Mouse (Mus musculus): Measurements from ENCODE around the gene Trim47.
A peak's percentile ranks its signal among the peaks of the same experiment; 100 is the strongest.

The Trim47 gene

DNA sequence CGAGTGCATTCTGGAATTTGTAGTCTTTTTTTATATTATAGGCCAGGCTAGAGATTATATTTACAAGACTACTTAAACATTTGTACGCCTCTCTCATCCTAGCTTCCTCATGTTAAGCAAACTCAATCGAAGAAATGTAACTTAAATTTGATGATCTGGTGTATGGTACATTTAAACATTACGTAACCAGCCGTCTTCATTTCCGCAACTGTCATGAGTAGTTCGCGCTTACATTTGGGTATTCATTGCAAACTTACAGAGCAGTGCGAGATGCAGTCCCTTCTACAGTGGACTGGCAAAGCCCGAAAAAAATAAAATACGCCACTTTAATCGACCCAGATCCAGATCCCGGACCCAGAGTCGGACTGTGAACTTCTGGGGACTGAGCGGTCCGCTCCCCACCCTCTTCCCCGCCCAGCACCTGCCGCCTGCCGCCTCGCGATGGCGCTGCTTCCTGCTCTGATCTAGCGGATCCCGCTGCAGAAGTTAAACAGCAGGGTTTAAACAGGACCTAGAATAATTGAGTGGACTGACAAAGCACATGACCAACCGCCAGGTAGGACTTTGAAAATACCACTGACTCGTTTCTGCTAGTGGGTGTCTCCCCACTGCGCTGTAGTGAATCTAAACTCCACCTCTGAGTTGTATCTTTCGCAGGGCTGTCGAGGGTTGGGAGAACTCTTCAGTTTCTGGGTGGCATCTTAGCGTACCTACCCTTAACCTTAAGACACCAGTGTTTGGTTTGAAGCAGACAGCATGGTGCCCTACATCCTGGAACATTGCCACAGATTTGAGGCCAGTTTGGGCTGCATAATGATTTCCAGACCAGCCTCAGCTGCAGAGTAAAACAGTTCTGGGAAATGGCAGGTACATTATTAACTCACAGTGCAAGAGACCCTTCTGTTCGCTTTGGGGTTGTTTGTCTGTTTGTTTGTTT lies 39.5 kb downstream of the Trim47 start:
- DNase-seq, result peak; percentile 90

DNA sequence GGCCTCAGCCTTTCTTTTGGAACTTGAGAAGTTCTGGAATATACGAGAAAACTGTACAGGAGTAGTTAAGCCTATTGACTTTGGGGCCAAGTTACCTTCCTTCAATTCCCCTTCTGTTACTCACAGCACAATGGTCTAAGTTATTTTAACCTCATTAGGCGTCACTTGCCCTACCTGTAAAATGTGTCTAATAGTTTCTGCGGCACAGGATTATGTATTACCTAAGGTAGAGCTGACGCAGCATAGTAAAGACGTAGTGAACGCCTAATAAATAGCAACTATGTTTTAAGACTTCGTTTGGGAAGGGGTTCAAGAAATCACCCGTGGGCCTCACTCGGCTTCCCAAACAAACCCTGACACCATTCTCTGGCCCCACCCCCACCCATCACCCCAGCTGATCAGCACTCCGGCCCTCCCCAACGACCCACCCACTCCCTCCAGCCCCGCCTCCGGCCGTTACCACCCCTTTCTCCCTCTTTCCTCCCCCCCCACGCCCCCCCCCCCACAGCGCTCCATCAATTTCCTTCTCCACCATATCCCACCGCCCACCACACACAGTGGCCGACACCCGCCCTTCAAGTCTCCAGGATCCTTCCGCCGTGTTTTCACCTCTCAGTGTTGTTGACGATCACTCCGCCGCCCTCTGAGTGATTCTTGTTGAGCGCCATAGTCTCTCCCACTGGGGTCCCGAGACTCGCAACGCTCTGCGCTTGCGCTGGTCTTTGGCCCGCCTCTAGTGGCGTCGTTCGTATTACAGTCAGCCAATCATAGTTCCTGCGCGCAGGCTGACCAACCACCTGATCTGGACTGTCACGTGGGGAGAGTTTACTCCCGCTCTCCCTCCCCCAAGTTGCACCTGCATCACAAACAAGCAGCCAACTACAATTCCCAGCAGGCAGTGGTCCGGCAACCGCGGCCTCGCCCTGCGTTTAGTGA lies 40.5 kb downstream of the Trim47 start, which contains the start of gene Wbp2:
Wbp2 (minus strand) TSS at position 738 of the 936 bp plus-strand sequence.
- DNase-seq, result peak; percentile 100

DNA sequence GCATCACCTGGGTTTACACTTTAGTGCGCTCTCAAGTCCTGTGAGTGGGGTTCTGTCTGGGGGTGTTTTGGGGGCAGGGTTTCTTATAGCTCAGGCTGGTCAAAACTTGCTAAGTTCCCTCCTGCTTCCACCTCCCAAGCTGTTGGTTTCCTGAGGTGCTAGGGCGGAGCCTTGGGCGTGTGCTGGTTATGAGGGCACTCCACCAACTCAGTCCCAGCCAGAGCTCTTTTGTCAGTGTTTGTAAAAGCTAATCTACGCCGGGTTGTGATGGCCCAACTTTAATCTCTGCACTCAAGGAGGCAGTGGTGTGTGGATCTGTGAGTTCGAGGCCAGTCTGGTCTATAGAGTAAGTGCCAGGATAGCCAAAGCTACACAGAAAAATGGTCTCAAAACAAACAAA lies 42.8 kb downstream of the Trim47 start:
- DNase-seq, result no peak

DNA sequence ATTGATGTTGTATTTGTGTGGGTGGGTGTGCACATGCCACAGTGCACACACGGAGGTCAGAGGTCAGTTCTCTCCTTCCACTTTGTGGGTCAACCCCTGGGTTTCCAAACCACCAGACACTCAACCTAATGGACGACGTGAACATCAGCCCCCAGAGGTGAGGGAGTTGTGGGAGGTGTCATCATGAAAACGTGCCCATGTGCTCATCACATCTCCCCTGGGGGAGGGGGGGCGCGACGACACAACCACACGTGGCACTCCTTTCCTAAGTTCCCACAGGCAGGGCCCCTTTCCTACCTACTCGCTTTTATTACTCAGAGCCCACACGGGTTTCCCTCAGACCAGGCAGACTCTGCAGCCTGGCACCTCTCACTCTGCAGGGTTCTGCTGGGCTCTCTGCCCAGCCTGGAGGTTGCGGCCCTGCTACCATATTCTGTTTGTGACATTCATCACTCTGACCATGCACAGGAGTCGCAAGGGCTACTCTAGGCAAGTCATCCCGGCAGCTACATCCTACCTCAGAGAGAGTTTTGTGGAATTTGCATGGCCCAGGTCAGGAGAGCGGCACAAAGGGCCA lies 43.8 kb downstream of the Trim47 start:
- no peak for DNase-seq

DNA sequence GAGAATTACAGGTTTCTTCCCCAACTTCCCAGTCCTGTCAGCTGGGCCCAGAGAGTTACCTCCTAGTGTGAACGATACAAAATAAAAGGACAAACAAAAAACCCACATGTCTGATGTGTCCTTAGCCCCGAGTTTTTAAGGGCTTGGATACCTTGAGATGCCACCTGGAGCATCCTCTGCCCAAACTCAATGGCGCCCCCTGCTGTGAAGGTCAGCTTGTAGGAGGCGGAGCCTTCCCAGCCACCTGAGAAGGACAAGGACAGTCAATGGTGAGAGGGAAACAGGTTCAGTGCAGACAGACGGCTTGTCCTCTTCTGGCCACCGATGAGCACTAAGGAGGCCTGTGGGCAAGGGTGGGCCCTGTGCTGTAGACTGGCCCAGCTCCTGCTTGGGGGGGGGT lies 45.9 kb downstream of the Trim47 start:
- peak; percentile 49 for DNase-seq

DNA sequence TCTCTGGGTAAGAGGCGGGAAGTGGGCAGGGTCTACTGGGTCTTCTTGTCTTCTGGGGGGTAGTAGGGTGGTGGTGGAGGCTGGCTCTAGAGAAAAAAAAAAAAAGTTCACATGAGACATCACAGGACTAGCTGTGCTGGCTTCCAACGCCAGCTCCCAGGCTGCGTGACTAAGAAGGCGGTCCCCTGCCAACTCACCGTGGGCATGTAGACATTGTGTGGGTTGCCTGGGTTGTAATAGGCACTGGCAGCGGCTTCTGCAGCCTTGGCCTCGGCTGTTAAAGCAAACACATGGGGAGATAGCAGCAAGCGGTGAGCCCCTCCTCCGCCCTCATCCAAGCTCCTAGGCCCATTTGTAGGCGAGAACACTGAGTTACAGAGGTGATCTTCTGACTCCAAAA lies 47.5 kb downstream of the Trim47 start:
- no peak for DNase-seq

DNA sequence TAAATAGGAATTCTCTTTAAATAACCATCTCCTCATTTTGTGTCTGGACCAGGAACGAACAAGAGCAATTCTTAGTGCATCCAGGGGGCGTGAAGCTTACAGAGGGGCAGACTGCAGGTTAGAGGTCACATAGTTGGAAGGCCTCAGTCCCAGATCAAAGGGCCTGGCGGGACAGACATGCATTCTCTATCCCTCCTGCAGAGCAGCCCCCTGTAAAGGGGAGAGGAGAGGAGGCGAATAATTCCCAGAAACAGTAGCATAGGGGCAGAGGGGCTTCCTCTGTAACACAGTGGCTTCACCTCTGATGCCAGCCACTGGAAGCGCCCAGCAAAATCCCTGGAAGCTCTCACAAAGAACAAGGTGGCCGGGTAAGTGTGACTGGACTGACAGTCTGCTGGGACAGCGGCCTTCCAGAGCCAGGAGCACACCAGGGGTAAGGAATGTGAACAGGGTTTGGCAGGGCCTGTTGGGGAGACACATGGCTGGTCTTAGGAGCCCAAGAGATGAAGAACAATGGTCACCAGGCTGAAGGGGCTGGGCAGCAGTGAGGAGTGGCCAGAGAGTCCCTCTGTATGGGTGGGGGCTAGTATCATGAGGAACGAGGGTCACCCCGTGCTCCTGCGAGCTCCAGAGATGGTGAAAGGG lies 48.2 kb downstream of the Trim47 start:
- DNase-seq, result no peak

DNA sequence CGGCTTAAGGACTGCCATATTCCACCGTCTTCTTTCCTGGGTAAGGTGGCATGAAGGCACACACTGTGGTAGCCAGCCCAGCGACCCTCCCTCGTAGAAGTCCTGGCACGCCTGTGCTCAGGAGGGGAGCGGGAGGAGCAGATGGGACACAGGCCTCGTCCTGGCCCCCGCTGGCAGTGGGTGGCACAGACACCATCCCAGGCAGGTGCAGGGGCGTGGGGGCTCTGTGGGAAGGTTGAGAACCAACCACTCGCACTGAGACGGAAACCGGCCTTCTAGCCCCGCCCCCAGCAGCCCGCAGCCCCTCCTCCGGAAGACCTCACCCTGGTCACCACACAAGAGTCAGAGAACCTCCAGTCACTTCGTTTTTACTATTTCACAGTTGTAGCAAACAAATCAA lies 48.8 kb downstream of the Trim47 start:
- DNase-seq, result no peak

DNA sequence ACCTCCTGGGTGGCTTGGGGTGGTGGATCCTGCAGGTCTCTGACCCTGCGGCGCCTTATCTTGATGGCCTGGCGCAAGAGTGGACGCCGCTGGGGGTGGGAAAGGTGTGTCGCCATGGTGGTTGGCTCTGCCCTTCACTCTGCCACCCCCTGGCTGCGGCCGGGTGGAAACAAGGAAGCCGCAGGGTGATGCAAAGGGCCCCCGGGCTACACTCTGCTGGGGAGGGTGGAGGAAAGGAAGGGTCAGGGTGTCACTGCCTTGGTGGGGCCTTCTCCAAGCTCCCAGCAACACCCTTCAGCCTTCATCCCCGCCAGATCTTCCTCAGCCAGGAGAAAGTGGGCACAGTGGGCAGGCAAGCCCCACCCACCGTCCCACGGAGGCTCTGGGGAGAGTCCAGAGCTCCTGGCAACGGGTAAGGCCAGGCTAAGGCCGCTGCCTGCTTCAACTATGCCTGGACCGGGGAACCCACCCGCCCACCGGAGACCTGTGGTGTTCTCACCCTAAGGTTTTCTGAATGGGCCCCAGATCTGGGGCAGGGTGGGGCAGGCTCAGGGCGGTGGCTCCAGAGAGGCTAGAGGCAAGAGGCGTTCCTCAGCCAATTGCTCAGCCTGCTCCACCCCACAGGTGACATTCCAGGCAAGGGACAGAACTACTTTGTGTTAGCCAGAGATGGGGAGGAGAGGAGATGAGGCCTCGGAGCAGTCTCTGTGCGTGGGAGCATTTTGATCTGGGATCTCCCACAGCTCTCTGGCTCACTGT lies 49.4 kb downstream of the Trim47 start, which contains the start of gene Unc13d:
Unc13d (minus strand) TSS at position 516 of the 759 bp plus-strand sequence.
- DNase-seq, result no peak

DNA sequence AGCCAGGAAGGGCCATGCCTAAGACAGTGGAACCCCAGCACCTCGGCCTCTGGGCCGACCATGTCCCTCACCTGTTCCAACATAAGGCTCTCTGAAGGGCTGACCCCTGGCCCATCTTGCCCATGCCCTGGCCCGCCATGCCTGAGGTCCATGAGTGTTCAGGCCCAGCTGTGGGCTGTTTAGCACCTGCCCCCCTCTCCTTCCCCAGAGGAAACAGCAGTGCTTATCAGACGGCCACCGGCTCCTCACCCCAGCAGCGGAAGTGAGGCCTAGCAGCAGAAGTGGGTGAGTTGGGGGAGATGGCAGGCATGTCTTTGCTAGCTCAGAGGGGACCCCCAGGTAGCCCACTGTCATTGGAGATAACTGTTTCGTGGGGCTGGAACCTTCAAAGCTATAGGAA lies 50.2 kb downstream of the Trim47 start:
- no peak for DNase-seq

DNA sequence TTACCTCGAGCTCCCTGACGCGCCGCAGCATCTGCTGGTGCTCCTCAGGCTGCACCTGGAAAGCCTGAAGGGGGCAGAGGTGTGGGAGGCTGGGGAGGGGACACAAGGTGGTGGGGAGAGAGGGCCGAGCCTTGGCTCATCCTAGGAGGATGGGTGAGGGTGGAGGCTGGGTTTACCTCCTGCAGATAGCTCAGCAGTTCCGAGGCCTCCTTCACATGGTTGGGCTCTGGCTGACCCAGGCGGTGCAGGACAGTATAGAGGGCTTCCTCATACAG lies 50.8 kb downstream of the Trim47 start:
- DNase-seq, result no peak

DNA sequence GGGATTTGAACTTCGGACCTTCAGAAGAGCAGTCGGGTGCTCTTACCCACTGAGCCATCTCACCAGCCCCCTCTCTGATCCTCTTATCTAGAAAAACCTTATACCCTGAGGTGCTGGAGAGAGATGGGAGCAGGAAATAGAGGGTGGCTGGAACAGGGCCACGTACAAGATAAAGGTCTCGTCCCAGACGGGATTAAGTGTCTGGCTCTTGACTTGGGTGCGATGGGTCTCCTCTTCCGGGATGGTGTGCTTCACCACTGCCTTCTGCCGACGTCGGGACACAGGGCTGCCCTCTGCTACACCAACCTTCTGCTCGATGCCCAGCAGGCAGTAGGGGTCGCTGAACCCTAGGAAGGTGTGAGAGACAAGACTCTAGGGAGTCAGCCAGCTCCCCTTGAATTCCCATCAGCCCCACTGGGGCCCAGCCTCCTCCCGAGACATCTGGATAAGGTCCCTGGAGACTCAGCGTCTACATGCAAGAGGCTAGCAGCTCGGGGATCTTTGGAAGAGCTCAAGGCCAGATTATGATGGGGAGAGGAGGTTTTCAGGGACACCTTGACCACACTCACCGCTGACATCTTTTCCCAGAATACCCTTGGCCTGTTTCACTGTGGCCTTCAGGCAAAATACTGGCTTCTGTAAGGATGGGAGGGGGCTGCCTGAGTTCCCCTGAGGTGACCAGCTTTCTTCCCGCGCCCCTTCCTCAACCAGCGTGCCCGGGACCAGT lies 51.3 kb downstream of the Trim47 start:
- no peak for DNase-seq

DNA sequence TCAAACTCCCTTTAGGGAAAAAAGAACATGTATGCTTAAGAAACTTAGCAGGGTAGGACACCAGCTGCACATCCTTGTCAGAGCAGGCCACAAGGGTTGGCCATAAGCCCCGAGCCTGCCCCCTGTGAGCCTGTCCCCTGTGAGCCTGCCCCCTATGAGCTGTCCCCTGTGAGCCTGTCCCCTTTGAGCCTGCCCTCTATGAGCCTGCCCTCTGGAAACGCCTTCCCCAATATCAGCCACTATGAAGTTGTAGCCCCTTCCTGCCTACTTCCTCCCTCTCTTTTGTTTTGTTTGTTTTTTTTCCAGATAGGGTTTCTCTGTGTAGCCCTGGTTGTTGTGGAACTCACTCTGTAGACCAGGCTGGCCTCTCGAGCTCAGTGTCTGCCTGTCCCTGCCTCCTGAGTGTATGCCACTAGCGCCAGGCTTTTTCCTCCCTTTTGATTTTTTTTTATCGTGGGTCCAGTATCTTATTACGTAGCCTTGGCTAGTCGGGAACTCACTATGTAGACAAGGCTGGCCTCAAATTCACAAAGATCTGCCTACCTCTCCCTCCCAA lies 52.5 kb downstream of the Trim47 start:
- no peak for DNase-seq

DNA sequence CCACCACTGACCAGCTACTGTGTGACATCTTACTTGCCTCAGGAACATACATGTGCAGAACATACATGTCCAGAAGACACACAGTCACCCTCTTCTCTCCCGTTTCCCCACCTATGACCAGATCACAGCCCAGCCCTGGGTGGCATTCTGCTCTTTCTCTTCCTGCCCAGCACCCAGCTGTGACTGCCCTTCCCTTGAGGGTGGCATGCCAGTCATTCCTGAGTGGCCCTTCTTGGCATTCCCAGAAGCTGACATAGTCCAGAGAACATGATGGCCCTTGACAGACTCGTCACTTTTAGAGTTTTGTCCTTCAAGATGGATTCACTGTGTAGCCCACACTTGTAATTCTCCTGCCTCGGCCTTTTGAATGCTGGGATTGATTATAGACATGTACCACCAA lies 54.4 kb downstream of the Trim47 start:
- no peak for DNase-seq

DNA sequence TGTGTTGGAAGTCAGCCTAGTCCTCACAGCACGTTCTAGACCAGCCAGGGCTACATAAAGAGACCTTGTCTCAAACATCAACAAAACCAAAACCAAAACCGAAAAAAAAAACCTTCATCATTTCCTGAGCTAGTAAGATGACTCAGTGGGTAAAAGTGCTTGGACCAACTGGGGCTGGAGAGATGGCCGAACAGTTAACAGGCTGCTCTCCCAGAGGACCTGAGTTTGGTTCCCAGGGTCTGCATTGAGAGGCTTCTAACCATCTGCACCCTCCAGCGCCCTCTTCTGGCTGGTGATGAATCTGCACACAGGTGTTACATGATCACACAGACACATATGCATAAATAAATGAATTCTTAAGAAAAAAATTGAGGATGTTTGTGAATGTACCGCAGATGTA lies 55.5 kb downstream of the Trim47 start:
- no peak for DNase-seq

DNA sequence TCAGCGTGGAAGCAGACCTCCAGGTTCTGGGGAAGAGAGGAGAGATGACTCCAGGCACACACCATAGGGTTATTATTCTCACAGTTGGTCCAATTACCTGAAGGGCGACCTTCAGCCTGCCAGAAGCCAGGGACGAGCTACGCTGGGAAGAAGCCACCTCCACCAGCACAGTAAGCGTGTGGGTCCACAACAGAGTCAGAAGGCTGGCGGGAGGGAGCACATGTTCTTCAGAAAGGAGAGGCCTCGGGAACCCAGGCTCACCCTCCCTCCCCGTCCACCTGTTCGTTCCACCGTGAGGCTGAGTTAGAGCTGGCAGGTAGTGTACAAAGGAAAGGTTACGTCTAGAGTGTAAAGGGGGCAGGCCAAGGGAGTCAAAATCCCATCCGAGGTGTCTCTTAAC lies 61.7 kb downstream of the Trim47 start:
- DNase-seq, result no peak

DNA sequence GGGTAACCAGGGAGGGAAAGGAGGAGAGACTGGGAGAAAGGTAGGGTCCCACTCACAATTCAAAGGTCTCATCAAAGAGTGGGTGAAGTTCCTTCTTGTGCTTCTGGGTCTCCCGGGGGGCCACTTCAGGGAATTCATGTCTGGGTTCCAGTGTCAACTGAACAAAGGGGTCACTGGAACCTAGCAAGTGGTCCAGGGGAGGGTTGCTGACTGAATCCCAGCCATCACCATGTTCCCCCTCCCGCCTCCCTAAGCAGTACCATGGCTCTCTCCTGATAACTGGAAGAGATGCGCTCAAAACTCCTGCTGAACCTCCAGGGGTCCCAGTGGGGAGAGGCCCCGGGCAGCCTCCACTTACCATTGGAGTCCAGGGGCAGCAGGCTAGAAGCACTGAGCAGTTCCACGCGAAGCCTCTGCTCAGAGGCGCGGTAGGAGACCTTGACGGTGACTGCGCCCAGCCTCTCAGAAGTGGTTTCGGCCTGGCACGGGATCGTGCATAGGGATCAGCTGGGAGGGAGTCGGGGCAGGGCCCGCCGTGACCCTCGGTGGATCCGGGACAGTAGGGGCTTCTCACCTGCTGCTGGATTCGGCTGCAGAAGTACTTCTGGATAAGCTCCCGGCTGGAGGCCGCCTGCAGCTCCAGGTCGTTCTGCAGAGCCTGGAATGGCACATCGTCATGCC lies 62.7 kb downstream of the Trim47 start:
- DNase-seq, result no peak

DNA sequence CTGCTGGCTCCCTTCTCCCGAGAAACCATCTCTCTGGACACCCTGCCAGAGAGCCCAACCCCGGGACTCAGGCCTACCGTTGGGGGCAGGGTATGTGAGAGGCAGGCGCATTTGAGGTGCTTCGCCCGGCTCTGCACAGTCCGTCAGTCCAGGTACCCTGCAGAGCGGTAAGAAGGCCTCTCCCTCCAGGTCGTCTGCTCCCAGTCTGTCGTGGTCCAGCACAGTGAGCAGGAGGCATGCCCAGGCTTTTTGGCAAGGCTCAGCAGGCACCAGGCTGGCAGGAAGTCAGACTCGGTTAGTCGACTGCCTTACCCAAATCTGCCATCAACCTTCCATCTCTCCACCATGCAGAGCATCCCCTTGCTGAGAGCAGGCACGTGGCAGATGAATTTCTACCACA lies 63.4 kb downstream of the Trim47 start:
- no peak for DNase-seq

DNA sequence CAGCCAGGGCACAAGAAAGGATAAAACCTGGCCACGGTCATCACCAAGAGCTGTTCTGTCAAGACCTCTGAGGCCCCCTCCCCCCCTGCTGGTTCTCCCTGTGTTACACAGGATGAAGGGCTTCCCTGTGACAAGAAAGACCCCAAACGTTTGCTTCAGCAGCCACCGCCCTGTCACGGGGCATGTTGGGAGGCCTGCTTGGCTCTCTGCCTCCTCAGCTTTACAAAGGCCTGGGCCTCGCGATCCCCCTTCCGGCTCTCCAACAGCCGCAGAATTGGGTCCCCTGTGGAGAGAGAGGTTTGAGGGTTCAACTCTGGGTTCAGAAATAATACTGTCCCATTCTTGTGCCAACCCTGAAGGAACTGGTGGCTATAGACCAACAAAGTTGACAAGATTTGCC lies 64.5 kb downstream of the Trim47 start:
- no peak for DNase-seq

DNA sequence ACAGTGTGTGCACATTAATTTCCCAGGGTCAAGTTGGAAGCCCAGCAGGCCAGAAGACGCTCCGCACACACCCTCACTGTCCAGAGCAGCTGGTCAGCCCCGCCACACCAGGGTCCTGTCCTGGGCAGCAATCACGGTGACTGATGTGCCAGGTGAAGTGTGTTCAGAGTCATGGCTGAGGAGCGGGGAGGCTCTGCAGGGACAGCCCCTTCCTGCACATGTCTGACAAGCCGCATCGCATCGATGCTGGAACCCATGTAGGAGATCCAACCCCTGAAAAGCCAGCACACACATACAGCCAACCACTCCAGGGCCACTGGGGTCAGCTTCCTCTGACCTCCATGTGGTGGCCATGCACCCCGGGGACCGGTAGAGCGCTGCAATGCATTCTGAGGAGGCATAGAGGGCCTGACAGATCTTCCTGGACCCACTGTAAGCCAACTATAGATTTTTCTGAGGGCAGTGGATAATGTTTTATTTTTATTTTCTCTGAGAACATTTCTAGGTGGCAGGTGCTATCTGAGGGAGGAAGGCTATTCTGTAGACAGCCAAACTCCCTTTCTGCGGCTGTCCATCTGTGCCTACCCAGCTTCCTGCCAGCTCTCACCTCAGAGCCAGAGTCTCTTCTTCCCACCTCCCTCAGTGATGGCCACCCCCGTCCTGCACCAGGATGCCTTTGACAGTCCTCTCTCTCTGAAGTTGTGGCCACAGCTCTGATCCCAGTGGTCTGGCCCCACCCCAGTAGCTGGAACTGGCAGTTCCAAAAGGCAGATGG lies 65.2 kb downstream of the Trim47 start:
- DNase-seq, result no peak

Data from kidney, adult 11 months (tissue).